Mouse (Mus musculus): ENCODE results near the gene Cep78.

Gene Cep78

GRCm38 (mm10) chr19:15925719-15926045 is 59.1 kb downstream of the Cep78 start:
- POLR2A ChIA-PET, result interaction anchor here (0.6 to 12.4 kb wide), 41 partner anchors 8 to 1343 kb away, joined by 3 to 434 read pairs (median 11); partner anchors contain the start of genes Psat1 (in 3 of the 4), Cep78 (in 2 of the 4) and Tle4 (in 1 of the 4)
- CTCF ChIA-PET, result interaction anchor here in 1 of 4 experiments (1.1 kb wide), 1 partner anchor 11 kb away, joined by 4 read pairs; no protein-coding TSS in a partner anchor

- ChIA-PET POLR2A (interaction anchor here (0.6 to 12.4 kb wide), 75 partner anchors 8 to 1443 kb away, joined by 3 to 434 read pairs (median 6); partner anchors contain the start of genes Cep78 (in 3 of the 4), Psat1 (in 3 of the 4), Gnaq (in 2 of the 4) and Tle4 (in 1 of the 4)), CTCF (interaction anchor here in 2 of 4 experiments (0.6 to 1.4 kb wide), 5 partner anchors 12 to 40 kb away, joined by 3 to 7 read pairs (median 3); no protein-coding TSS in a partner anchor)
Measured at GRCm38 (mm10) chr19:15924866-15925718, 59.7 kb downstream of the Cep78 start.

- CTCF ChIA-PET, result interaction anchor here in 2 of 4 experiments (0.6 to 1.5 kb wide), 8 partner anchors 13 to 41 kb away, joined by 3 to 7 read pairs (median 3); no protein-coding TSS in a partner anchor
- POLR2A ChIA-PET, result interaction anchor here (0.6 to 12.4 kb wide), 71 partner anchors 7 to 1442 kb away, joined by 3 to 434 read pairs (median 7); partner anchors contain the start of genes Cep78 (in 3 of the 4), Psat1 (in 3 of the 4), Gnaq (in 2 of the 4) and Tle4 (in 1 of the 4)
Measured at GRCm38 (mm10) chr19:15924181-15924865, 60.5 kb downstream of the Cep78 start.

- POLR2A ChIA-PET, result interaction anchor here (0.6 to 12.4 kb wide), 33 partner anchors 8 to 1325 kb away, joined by 3 to 434 read pairs (median 15); partner anchors contain the start of genes Cep78 (in 3 of the 4), Psat1 (in 3 of the 4), Gnaq (in 1 of the 4) and Tle4 (in 1 of the 4)
- CTCF ChIA-PET, result interaction anchor here in 3 of 4 experiments (0.5 to 1.5 kb wide), 6 partner anchors 18 to 74 kb away, joined by 3 to 4 read pairs (median 3); no protein-coding TSS in a partner anchor
Measured at GRCm38 (mm10) chr19:15923426-15923825, 61.4 kb downstream of the Cep78 start.

GRCm38 (mm10) chr19:15919336-15919735 is 65.5 kb downstream of the Cep78 start:
- ChIA-PET POLR2A (interaction anchor here in 3 of 4 experiments (0.6 to 12.4 kb wide), 12 partner anchors 9 to 837 kb away, joined by 3 to 434 read pairs (median 84); partner anchors contain the start of gene Psat1 (in 3 of the 3)), CTCF (no interaction called here)

- CTCF ChIA-PET, result no interaction called here
Measured at GRCm38 (mm10) chr19:15918111-15918510, 66.7 kb downstream of the Cep78 start.

GRCm38 (mm10) chr19:15913249-15913997 is 71.4 kb downstream of the Cep78 start:
- ChIA-PET CTCF (no interaction called here), POLR2A (interaction anchor here in 2 of 4 experiments (0.8 to 12.6 kb wide), 5 partner anchors 8 to 15 kb away, joined by 3 to 277 read pairs (median 21); no protein-coding TSS in a partner anchor)

More at GRCm38 (mm10) chr19:15918111-15918510, 66.7 kb downstream of the Cep78 start:
- POLR2A ChIA-PET, result interaction anchor here in 3 of 4 experiments (1.1 to 12.4 kb wide), 7 partner anchors 8 to 45 kb away, joined by 4 to 434 read pairs (median 123); partner anchors contain the start of gene Psat1 (in 3 of the 3)

GRCm38 (mm10) chr19:15911441-15911840 is 73.3 kb downstream of the Cep78 start:
- POLR2A ChIA-PET, result interaction anchor here in 3 of 4 experiments (0.9 to 12.6 kb wide), 8 partner anchors 9 to 75 kb away, joined by 3 to 277 read pairs (median 5); no protein-coding TSS in a partner anchor
- CTCF ChIA-PET, result no interaction called here

- POLR2A ChIA-PET, result interaction anchor here in 3 of 4 experiments (0.5 to 12.6 kb wide), 10 partner anchors 8 to 542 kb away, joined by 3 to 277 read pairs (median 5); no protein-coding TSS in a partner anchor
- CTCF ChIA-PET, result interaction anchor here in 1 of 4 experiments (0.6 kb wide), 1 partner anchor 9 kb away, joined by 4 read pairs; no protein-coding TSS in a partner anchor
Measured at GRCm38 (mm10) chr19:15910987-15911386, 73.8 kb downstream of the Cep78 start.

- POLR2A ChIA-PET, result interaction anchor here in 3 of 4 experiments (0.5 to 12.6 kb wide), 12 partner anchors 8 to 542 kb away, joined by 3 to 277 read pairs (median 5); no protein-coding TSS in a partner anchor
- CTCF ChIA-PET, result interaction anchor here in 1 of 4 experiments (0.6 to 1.0 kb wide), 2 partner anchors 10 to 32 kb away, joined by 3 to 4 read pairs; no protein-coding TSS in a partner anchor
Measured at GRCm38 (mm10) chr19:15910488-15910887, 74.3 kb downstream of the Cep78 start.

GRCm38 (mm10) chr19:15908016-15908415 is 76.8 kb downstream of the Cep78 start:
- CTCF ChIA-PET, result no interaction called here
- POLR2A ChIA-PET, result interaction anchor here in 3 of 4 experiments (1.7 to 12.6 kb wide), 4 partner anchors 14 to 35 kb away, joined by 3 to 277 read pairs (median 62); no protein-coding TSS in a partner anchor
